Mouse (Mus musculus) intestine, embryonic 16.5 days (tissue): ENCODE results near the gene Tmc5. TPM values are rescaled to one million over a fixed set of nuclear protein-coding genes. Genes with fewer than 3 reads are reported as not detected.
A peak's percentile ranks its signal among the peaks of the same experiment; 100 is the strongest.

ENCODE experiments used
- ATAC-seq: fragments of 200-750 bp; cut with Nextera tagmentation; 2 replicates; pipeline ENCODE4 v1.8.0; 2017; ENCODE audit warnings: moderate TSS enrichment, moderate library complexity
- H3K27ac ChIP-seq: fragments of 300-500 bp; sonication (generic); 2 replicates; pipeline ENCODE4 v1.5.1; 2014; ENCODE audit warnings: mild to moderate bottlenecking, low read length
- H3K27me3 ChIP-seq: fragments of 300-500 bp; sonication (generic); replicated peaks from 2 replicates; pipeline ENCODE4 v1.6.1; 2014; ENCODE audit warnings: low read length, control low read depth, mixed read lengths; ENCODE audit not compliant: control insufficient read depth, insufficient read depth
- H3K36me3 ChIP-seq: fragments of 300-500 bp; sonication (generic); 2 replicates; pipeline ENCODE4 v1.6.1; 2014; ENCODE audit warnings: low read length, control low read depth; ENCODE audit not compliant: control insufficient read depth, insufficient read depth
- H3K4me1 ChIP-seq: fragments of 300-500 bp; sonication (generic); 2 replicates; pipeline ENCODE4 v1.6.1; 2014; ENCODE audit warnings: low read length, control low read depth, mixed read lengths; ENCODE audit not compliant: control insufficient read depth, insufficient read depth
- H3K4me2 ChIP-seq: fragments of 300-500 bp; sonication (generic); 2 replicates; pipeline ENCODE4 v1.6.1; 2014; ENCODE audit warnings: low read depth, low read length, control low read depth
- H3K4me3 ChIP-seq: fragments of 300-500 bp; sonication (generic); 2 replicates; pipeline ENCODE4 v1.5.1; 2014; ENCODE audit warnings: mild to moderate bottlenecking, low read length
- H3K9ac ChIP-seq: fragments of 300-500 bp; sonication (generic); 2 replicates; pipeline ENCODE4 v1.6.1; 2014; ENCODE audit warnings: low read depth, low read length
- H3K9me3 ChIP-seq: fragments of 300-500 bp; sonication (generic); 2 replicates; pipeline ENCODE4 v1.6.1; 2016; ENCODE audit warnings: low read length, control low read depth; ENCODE audit not compliant: control insufficient read depth
- WGBS: fragments of 180-500 bp; shearing (Covaris S2); extraction: QIAGEN DNeasy Blood & Tissue Kit; methylation state at CpG from one replicate; pipeline ENCODE4 v1.1.7; 2014; 5-methylcytosine and 5-hydroxymethylcytosine counted together
- polyA plus RNA-seq: library from polyadenylated mRNA; unstranded; fragments of >200 nt; fragmentation: Nextera tagmentation; extraction: Ambion mirVana; gene quantifications from 2 replicates; pipeline ENCODE4 v1.2.1, GENCODE M21; 2015

Gene Tmc5
- polyA plus RNA-seq, 1 experiment from 2014 or later: 17.1 TPM

GRCm38 (mm10) chr7:118650891-118651290 lies 53.8 kb downstream of the Tmc5 start:
- no peak overlapping the region for H3K27ac ChIP-seq
- WGBS: 78% methylated on average over 1 of the region's 1 CpGs
- no peak for ATAC-seq

GRCm38 (mm10) chr7:118652572-118653295 lies 55.6 kb downstream of the Tmc5 start:
- 81% methylated on average over 6 of the region's 6 CpGs for WGBS
- H3K27me3 ChIP-seq: no peaks in the 10 kb centered on the region
- no peak overlapping the region for H3K4me3 ChIP-seq
- no peaks in the 10 kb centered on the region; the same call in 1 of the 2 replicates for H3K36me3 ChIP-seq
- no peaks in the 10 kb centered on the region for H3K9me3 ChIP-seq
- H3K27ac ChIP-seq: no peak overlapping the region
- no peak overlapping the region for H3K9ac ChIP-seq
- no peak for ATAC-seq
- no peak overlapping the region for H3K4me2 ChIP-seq
- H3K4me1 ChIP-seq: no peaks in the 10 kb centered on the region

More at GRCm38 (mm10) chr7:118650891-118651290, 53.8 kb downstream of the Tmc5 start:
- H3K4me1 ChIP-seq: no peaks in the 10 kb centered on the region
- H3K9me3 ChIP-seq: no peaks in the 10 kb centered on the region
- no peak overlapping the region for H3K4me2 ChIP-seq
- H3K27me3 ChIP-seq: no peaks in the 10 kb centered on the region
- no peaks in the 10 kb centered on the region; the same call in 1 of the 2 replicates for H3K36me3 ChIP-seq
- H3K9ac ChIP-seq: no peak overlapping the region
- H3K4me3 ChIP-seq: no peak overlapping the region

GRCm38 (mm10) chr7:118656730-118657129 lies 59.6 kb downstream of the Tmc5 start:
- WGBS: 42% methylated on average over 6 of the region's 6 CpGs
- Histone ChIP-seq H3K4me3 (no peak overlapping the region), H3K4me1 (no peaks in the 10 kb centered on the region), H3K27me3 (no peaks in the 10 kb centered on the region), H3K9ac (no peak overlapping the region), H3K9me3 (no peaks in the 10 kb centered on the region), H3K36me3 (no peaks in the 10 kb centered on the region), H3K27ac (no peak overlapping the region), H3K4me2 (no peak overlapping the region)
- no peak for ATAC-seq

GRCm38 (mm10) chr7:118667773-118668172 lies 70.7 kb downstream of the Tmc5 start:
- Histone ChIP-seq H3K4me1 (no peaks in the 10 kb centered on the region), H3K9me3 (no peaks in the 10 kb centered on the region), H3K9ac (no peak overlapping the region), H3K27ac (no peak overlapping the region), H3K27me3 (no peaks in the 10 kb centered on the region), H3K4me3 (no peak overlapping the region), H3K4me2 (no peak overlapping the region), H3K36me3 (no peaks in the 10 kb centered on the region)
- ATAC-seq: no peak
- WGBS: 91% methylated on average over 2 of the region's 2 CpGs

GRCm38 (mm10) chr7:118670142-118670541 lies 73.0 kb downstream of the Tmc5 start:
- Histone ChIP-seq H3K27ac (no peak overlapping the region), H3K36me3 (no peaks in the 10 kb centered on the region), H3K9me3 (no peaks in the 10 kb centered on the region), H3K4me1 (no peaks in the 10 kb centered on the region), H3K27me3 (no peaks in the 10 kb centered on the region), H3K4me2 (no peak overlapping the region), H3K4me3 (no peak overlapping the region), H3K9ac (no peak overlapping the region)
- ATAC-seq: no peak
- 72% methylated on average over 4 of the region's 4 CpGs for WGBS

GRCm38 (mm10) chr7:118676826-118677225 lies 79.7 kb downstream of the Tmc5 start:
- H3K4me1 ChIP-seq: no peaks in the 10 kb centered on the region
- H3K27me3 ChIP-seq: no peaks in the 10 kb centered on the region
- H3K36me3 ChIP-seq: no peaks in the 10 kb centered on the region
- H3K27ac ChIP-seq: no peak overlapping the region
- no peak overlapping the region for H3K4me2 ChIP-seq
- no peak overlapping the region for H3K9ac ChIP-seq
- no peak for ATAC-seq
- H3K9me3 ChIP-seq: no peaks in the 10 kb centered on the region
- H3K4me3 ChIP-seq: no peak overlapping the region
- WGBS: 80% methylated on average over 4 of the region's 4 CpGs

- no peak overlapping the region for H3K9ac ChIP-seq
- 15% methylated on average over 5 of the region's 5 CpGs for whole genome bisulfite sequencing
- ATAC-seq: peak; percentile 48; the same call in 1 of the 2 replicates
Observed at GRCm38 (mm10) chr7:118688199-118688598, 91.1 kb downstream of the Tmc5 start.

GRCm38 (mm10) chr7:118689088-118689487 lies 92.0 kb downstream of the Tmc5 start:
- Histone ChIP-seq H3K4me2 (no peak overlapping the region), H3K36me3 (peaks cover 9% of the 10 kb centered on the region; the same call in 1 of the 2 replicates), H3K4me1 (no peaks in the 10 kb centered on the region), H3K27me3 (no peaks in the 10 kb centered on the region), H3K9ac (no peak overlapping the region), H3K9me3 (no peaks in the 10 kb centered on the region), H3K27ac (no peak overlapping the region), H3K4me3 (no peak overlapping the region)
- ATAC-seq: no peak
- WGBS: 72% methylated on average over 7 of the region's 7 CpGs

More at GRCm38 (mm10) chr7:118688199-118688598, 91.1 kb downstream of the Tmc5 start:
- Histone ChIP-seq H3K9me3 (no peaks in the 10 kb centered on the region), H3K27me3 (no peaks in the 10 kb centered on the region), H3K36me3 (peaks cover 9% of the 10 kb centered on the region; the same call in 1 of the 2 replicates), H3K27ac (no peak overlapping the region), H3K4me3 (no peak overlapping the region), H3K4me2 (no peak overlapping the region), H3K4me1 (no peaks in the 10 kb centered on the region)

GRCm38 (mm10) chr7:118691287-118691686 lies 94.2 kb downstream of the Tmc5 start:
- H3K4me1 ChIP-seq: no peaks in the 10 kb centered on the region
- H3K9me3 ChIP-seq: no peaks in the 10 kb centered on the region
- peaks cover 11% of the 10 kb centered on the region; the same call in 1 of the 2 replicates for H3K36me3 ChIP-seq
- no peak overlapping the region for H3K27ac ChIP-seq
- no peaks in the 10 kb centered on the region for H3K27me3 ChIP-seq
- no peak overlapping the region for H3K9ac ChIP-seq
- ATAC-seq: no peak
- no peak overlapping the region for H3K4me3 ChIP-seq
- 95% methylated on average over 2 of the region's 2 CpGs for WGBS
- H3K4me2 ChIP-seq: no peak overlapping the region
